11 mouse cellular contexts compared by ENCODE assay signal in genomic region chr10:107560881-107561280, GRCm38 (mm10).
"Had no signal": no experiment of that assay in that cellular context is flagged by ENCODE, and none has a peak within 500 bp of the region (broad histone marks: within the 10 kb centered on the region; RNA-seq: fewer than 3 reads in every experiment).

No protein-coding gene starts in this region.

- DNase-seq: retina, postnatal 1 day; right cerebral cortex, adult 18-20 months; right cerebral cortex, postnatal 14 days; right cerebral cortex, postnatal 25 days; right cerebral cortex, postnatal 4 days; spleen, adult 18-20 months; thymus, adult 18-20 months; thymus, adult 2 months; thymus, postnatal 25 days; thymus, postnatal 36 days; thymus, postnatal 4 days had no signal
